Mouse (Mus musculus) embryonic facial prominence, embryonic 13.5 days (tissue): ENCODE measurements around the gene Samd14. TPM values are rescaled to one million over a fixed set of nuclear protein-coding genes. Genes with fewer than 3 reads are reported as not detected.

Source experiments
- ATAC-seq: fragments of 200-750 bp; cut with Nextera tagmentation; 2 replicates; pipeline ENCODE4 v1.8.0; 2017; ENCODE audit warnings: low read depth; ENCODE audit not compliant: insufficient number of reproducible peaks, insufficient read depth, low FRiP score, low TSS enrichment
- H3K27ac ChIP-seq: fragments of 300-500 bp; sonication (generic); 2 replicates; pipeline ENCODE4 v1.5.1; 2015; ENCODE audit warnings: moderate library complexity, mild to moderate bottlenecking, inconsistent platforms
- H3K27me3 ChIP-seq: fragments of 300-500 bp; sonication (generic); 2 replicates; pipeline ENCODE4 v1.6.1; 2015; ENCODE audit warnings: mild to moderate bottlenecking, inconsistent platforms
- H3K36me3 ChIP-seq: fragments of 300-500 bp; sonication (generic); 2 replicates; pipeline ENCODE4 v1.6.1; 2015; ENCODE audit warnings: mild to moderate bottlenecking, inconsistent platforms
- H3K4me1 ChIP-seq: fragments of 300-500 bp; sonication (generic); 2 replicates; pipeline ENCODE4 v1.6.1; 2015; ENCODE audit warnings: inconsistent platforms
- H3K4me2 ChIP-seq: fragments of 300-500 bp; sonication (generic); 2 replicates; pipeline ENCODE4 v1.6.1; 2015; ENCODE audit warnings: moderate library complexity, mild to moderate bottlenecking, inconsistent platforms
- H3K4me3 ChIP-seq: fragments of 300-500 bp; sonication (generic); 2 replicates; pipeline ENCODE4 v1.5.1; 2015; ENCODE audit warnings: mild to moderate bottlenecking, inconsistent platforms
- H3K9ac ChIP-seq: fragments of 300-500 bp; sonication (generic); 2 replicates; pipeline ENCODE4 v1.6.1; 2015; ENCODE audit warnings: mild to moderate bottlenecking, inconsistent platforms
- H3K9me3 ChIP-seq: fragments of 300-500 bp; sonication (generic); 2 replicates; pipeline ENCODE4 v1.6.1; 2016; ENCODE audit warnings: inconsistent platforms
- WGBS: fragments of 180-500 bp; shearing (Covaris S2); methylation state at CpG from one replicate; pipeline ENCODE4 v1.1.7; 2015; ENCODE audit warnings: mixed read lengths; 5-methylcytosine and 5-hydroxymethylcytosine counted together
- polyA plus RNA-seq: library from polyadenylated mRNA; unstranded; fragments of >200 nt; fragmentation: Nextera tagmentation; extraction: Ambion mirVana; gene quantifications from 2 replicates; pipeline ENCODE4 v1.2.1, GENCODE M21; 2015

Gene Samd14
- polyA plus RNA-seq, 1 experiment from 2014 or later, result 36.8 TPM

GRCm38 (mm10) chr11:94990749-94991577 lies 18.7 kb upstream of the Samd14 start, which contains the start of gene Ppp1r9b:
Ppp1r9b (plus strand) TSS chr11:94991035.
- H3K4me2 ChIP-seq, result peak within 1 kb of the TSS; percentile 99
- H3K4me1 ChIP-seq, result peaks cover 77% of the 10 kb centered on the region
- H3K9me3 ChIP-seq, result no peaks in the 10 kb centered on the region
- peak within 1 kb of the TSS; percentile 96 for H3K27ac ChIP-seq
- peak within 1 kb of the TSS; percentile 91 for H3K4me3 ChIP-seq
- no peaks in the 10 kb centered on the region for H3K36me3 ChIP-seq
- H3K9ac ChIP-seq, result peak within 1 kb of the TSS; percentile 93
- ATAC-seq, result peak; percentile 76
- under 1% methylated on average over 55 of the region's 69 CpGs for WGBS
- H3K27me3 ChIP-seq, result no peaks in the 10 kb centered on the region

GRCm38 (mm10) chr11:94991641-94992479 lies 17.8 kb upstream of the Samd14 start:
- peak overlapping the region; percentile 93 for H3K9ac ChIP-seq
- H3K27ac ChIP-seq, result peak overlapping the region; percentile 96

DNA sequence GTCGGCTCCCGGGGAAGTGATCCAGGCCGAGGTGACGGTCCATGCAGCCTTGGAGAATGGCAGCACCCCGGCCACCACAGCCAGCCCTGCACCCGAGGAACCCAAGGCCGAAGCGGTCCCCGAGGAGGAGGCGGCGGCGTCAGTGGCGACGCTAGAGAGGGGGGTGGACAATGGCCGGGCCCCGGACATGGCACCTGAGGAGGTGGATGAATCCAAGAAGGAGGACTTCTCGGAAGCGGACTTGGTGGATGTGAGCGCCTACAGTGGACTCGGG lies 17.3 kb upstream of the Samd14 start:
- ATAC-seq, result no peak
- Histone ChIP-seq H3K4me2 (peak overlapping the region; percentile 99), H3K9me3 (no peaks in the 10 kb centered on the region), H3K27me3 (no peaks in the 10 kb centered on the region), H3K36me3 (peaks cover 14% of the 10 kb centered on the region), H3K4me3 (peak overlapping the region; percentile 91), H3K4me1 (peaks cover 74% of the 10 kb centered on the region), H3K9ac (peak overlapping the region; percentile 93), H3K27ac (peak overlapping the region; percentile 96)
- under 1% methylated on average over 20 of the region's 20 CpGs for WGBS

More at GRCm38 (mm10) chr11:94991641-94992479, 17.8 kb upstream of the Samd14 start:
- Histone ChIP-seq H3K4me2 (peak overlapping the region; percentile 99), H3K9me3 (no peaks in the 10 kb centered on the region), H3K4me1 (peaks cover 80% of the 10 kb centered on the region), H3K36me3 (peaks cover 9% of the 10 kb centered on the region), H3K27me3 (no peaks in the 10 kb centered on the region), H3K4me3 (peak overlapping the region; percentile 91)
- under 1% methylated on average over 99 of the region's 99 CpGs for WGBS
- ATAC-seq, result no peak

DNA sequence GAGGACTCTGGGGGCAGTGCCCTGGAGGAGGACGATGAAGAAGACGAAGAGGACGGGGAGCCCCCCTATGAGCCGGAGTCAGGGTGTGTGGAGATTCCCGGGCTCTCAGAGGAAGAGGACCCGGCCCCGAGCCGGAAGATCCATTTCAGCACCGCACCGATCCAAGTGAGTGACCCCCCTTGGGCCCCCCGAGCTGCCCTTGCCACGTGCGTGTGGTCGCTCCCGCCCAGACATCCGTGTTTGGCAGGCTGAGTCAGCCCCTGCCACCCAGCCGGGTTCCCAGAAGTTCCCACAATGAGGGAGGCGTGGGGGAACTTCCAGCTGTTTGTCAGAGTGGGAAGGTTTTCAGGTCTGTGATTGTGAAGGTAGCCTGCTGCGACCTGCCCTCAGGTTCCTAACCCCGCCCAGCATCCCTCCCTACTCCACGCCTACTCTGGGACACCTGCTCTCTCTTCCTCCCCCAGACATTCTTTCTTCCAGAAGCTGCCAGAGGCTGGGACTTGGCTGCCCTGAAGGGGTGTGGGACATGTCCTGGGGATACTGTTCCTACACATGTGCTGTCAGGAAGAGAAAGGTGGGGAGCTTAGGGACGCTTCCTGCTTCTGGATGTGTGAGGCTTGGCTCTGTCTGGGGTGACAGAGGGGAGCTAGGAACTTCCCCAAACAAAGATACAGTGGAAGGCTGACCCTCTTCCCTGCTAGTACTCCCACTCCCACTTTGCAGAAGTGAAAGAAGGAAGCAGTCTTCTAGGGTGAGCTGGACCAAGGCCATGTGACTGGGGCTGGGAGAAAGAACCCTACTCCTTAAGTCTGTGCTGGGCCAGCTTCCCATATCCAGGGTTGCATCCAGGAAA lies 16.7 kb upstream of the Samd14 start:
- Histone ChIP-seq H3K9ac (peak overlapping the region; percentile 93), H3K9me3 (no peaks in the 10 kb centered on the region), H3K4me1 (peaks cover 72% of the 10 kb centered on the region), H3K27me3 (no peaks in the 10 kb centered on the region), H3K27ac (peak overlapping the region; percentile 96), H3K4me2 (peak overlapping the region; percentile 99), H3K4me3 (peak overlapping the region; percentile 91), H3K36me3 (peaks cover 20% of the 10 kb centered on the region)
- ATAC-seq, result no peak
- WGBS, result 2% methylated on average over 22 of the region's 22 CpGs

GRCm38 (mm10) chr11:94994208-94994814 lies 15.4 kb upstream of the Samd14 start:
- peak overlapping the region; percentile 62; the same call in 1 of the 2 replicates for H3K27ac ChIP-seq
- 48% methylated on average over 10 of the region's 10 CpGs for whole genome bisulfite sequencing
- ATAC-seq, result no peak
- H3K9me3 ChIP-seq, result no peaks in the 10 kb centered on the region
- peak overlapping the region; percentile 93 for H3K9ac ChIP-seq
- peak overlapping the region; percentile 99 for H3K4me2 ChIP-seq
- no peaks in the 10 kb centered on the region for H3K27me3 ChIP-seq
- H3K36me3 ChIP-seq, result peaks cover 33% of the 10 kb centered on the region
- peak overlapping the region; percentile 91 for H3K4me3 ChIP-seq
- H3K4me1 ChIP-seq, result peaks cover 59% of the 10 kb centered on the region

DNA sequence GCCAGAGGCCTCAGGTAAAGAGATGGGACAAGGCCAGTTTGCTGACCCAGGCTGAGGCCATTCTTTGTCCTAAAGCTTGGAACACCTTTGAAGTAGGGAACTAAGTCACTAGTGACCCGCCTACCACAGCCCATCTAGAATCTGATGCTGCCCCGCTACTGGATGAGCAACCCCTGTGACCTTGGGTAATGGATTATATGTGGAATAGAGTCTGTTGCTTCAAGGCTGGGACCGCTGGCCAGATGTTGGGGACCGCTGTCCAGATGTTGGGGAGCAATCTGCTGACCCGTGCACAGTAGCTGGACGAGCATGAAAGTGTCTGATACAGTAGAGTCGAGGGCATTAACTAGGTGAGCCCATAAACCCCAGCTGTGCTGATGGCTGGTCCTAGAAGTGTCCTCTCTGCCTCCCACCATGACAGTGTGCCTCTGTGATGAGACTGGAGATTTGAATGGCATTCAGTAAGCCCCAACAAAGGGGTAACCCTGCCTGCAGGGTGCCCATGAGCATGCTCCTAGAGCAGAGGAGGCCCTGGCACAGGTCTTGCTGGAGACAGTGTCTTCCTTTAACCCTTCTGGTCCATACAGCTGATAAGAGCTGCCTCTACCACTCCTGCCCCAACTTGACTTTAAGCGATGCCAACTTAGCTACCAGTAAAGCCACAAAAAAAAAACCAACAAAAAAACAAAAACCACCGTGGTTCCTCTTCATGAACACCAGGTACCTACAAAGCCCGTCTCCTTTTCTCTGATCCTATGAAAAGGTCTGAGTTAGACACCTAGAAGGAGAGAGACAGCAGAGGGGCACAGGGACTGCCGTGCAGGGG lies 14.5 kb upstream of the Samd14 start:
- peak overlapping the region; percentile 91 for H3K4me3 ChIP-seq

DNA sequence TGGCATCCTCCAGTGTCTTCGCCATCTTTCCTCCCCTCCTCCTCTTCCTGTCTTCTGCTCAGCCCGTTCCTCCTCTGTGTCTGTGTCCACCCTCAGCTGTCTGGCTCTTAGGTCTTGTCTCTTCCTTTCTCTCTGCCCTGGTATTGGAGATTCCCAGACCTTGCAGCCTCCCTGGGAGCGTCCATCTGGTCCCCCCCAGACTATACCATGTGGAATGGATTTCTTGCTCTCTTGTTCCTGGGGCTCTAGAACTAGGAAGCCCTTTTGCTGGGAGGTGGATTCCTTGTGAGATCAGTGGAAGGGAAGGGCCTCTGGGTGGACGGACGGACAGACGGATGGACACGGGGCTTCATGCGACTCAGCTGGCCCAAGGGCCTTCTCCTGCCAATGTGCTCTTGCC lies 13.6 kb upstream of the Samd14 start:
- H3K4me3 ChIP-seq, result no peak overlapping the region
- ATAC-seq, result no peak
- peaks cover 51% of the 10 kb centered on the region for H3K36me3 ChIP-seq
- peaks cover 60% of the 10 kb centered on the region for H3K4me1 ChIP-seq
- H3K4me2 ChIP-seq, result peak overlapping the region; percentile 99; the same call in 1 of the 2 replicates
- 0 out of 2 replicates have a peak overlapping the region, but pooled peaks have one; percentile 40 for H3K27ac ChIP-seq
- WGBS, result 77% methylated on average over 8 of the region's 8 CpGs
- no peaks in the 10 kb centered on the region for H3K27me3 ChIP-seq
- peak overlapping the region; percentile 93; the same call in 1 of the 2 replicates for H3K9ac ChIP-seq
- H3K9me3 ChIP-seq, result no peaks in the 10 kb centered on the region

More for the DNA sequence above, 14.5 kb upstream of the Samd14 start:
- Histone ChIP-seq H3K27ac (no peak overlapping the region), H3K4me2 (peak overlapping the region; percentile 99), H3K9ac (peak overlapping the region; percentile 93), H3K9me3 (no peaks in the 10 kb centered on the region), H3K4me1 (peaks cover 56% of the 10 kb centered on the region), H3K36me3 (peaks cover 42% of the 10 kb centered on the region), H3K27me3 (no peaks in the 10 kb centered on the region)
- 83% methylated on average over 11 of the region's 11 CpGs for WGBS
- ATAC-seq, result no peak

- no peak for ATAC-seq
- Histone ChIP-seq H3K27me3 (no peaks in the 10 kb centered on the region), H3K36me3 (peaks cover 59% of the 10 kb centered on the region), H3K4me2 (no peak overlapping the region), H3K9me3 (no peaks in the 10 kb centered on the region), H3K9ac (no peak overlapping the region), H3K4me3 (no peak overlapping the region), H3K4me1 (peaks cover 61% of the 10 kb centered on the region), H3K27ac (no peak overlapping the region)
- WGBS, result 93% methylated on average over 6 of the region's 6 CpGs
These were observed 12.7 kb upstream of the Samd14 start for GRCm38 (mm10) chr11:94996984-94997383.

DNA sequence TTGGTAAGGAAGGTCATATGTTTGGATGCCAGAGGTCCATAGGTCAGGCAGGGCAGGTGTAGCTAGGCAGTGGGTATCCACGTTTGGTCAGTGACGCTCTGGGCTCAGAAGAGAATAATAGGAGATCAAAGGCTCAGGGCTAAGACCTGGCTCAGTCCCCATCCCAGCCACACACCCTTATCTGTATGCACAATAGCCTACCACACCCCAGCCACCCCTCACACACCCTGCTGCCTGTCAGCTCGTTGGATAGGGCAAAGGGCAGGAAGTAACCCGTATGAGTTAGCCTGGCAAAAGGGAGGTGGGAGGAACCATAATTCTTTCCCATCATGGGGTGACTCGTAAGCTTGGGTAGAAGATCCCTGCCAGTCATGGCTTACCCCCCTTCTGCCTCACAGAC lies 12.1 kb upstream of the Samd14 start:
- Histone ChIP-seq H3K27ac (no peak overlapping the region), H3K9ac (no peak overlapping the region), H3K4me3 (no peak overlapping the region), H3K27me3 (no peaks in the 10 kb centered on the region), H3K36me3 (peaks cover 65% of the 10 kb centered on the region), H3K9me3 (no peaks in the 10 kb centered on the region), H3K4me2 (no peak overlapping the region), H3K4me1 (peaks cover 55% of the 10 kb centered on the region)
- no peak for ATAC-seq
- WGBS, result 64% methylated on average over 5 of the region's 5 CpGs

GRCm38 (mm10) chr11:94998041-94998531 lies 11.6 kb upstream of the Samd14 start:
- peaks cover 50% of the 10 kb centered on the region for H3K4me1 ChIP-seq
- H3K9me3 ChIP-seq, result no peaks in the 10 kb centered on the region
- no peak for ATAC-seq
- H3K4me2 ChIP-seq, result no peak overlapping the region
- no peaks in the 10 kb centered on the region for H3K27me3 ChIP-seq
- no peak overlapping the region for H3K27ac ChIP-seq
- 84% methylated on average over 16 of the region's 16 CpGs for WGBS
- H3K4me3 ChIP-seq, result no peak overlapping the region
- H3K36me3 ChIP-seq, result peaks cover 70% of the 10 kb centered on the region
- H3K9ac ChIP-seq, result no peak overlapping the region
